Mouse (Mus musculus) cerebellum, adult (tissue): ENCODE data around the gene Exoc2.

Experiments used
- ATAC-seq: cut with Nextera tagmentation; 2 replicates; pipeline ENCODE4 v1.9.2; 2017; ENCODE audit warnings: mild to moderate bottlenecking, moderate library complexity, mixed read lengths; ENCODE audit not compliant: insufficient number of reproducible peaks, low FRiP score, low TSS enrichment

Gene Exoc2

DNA sequence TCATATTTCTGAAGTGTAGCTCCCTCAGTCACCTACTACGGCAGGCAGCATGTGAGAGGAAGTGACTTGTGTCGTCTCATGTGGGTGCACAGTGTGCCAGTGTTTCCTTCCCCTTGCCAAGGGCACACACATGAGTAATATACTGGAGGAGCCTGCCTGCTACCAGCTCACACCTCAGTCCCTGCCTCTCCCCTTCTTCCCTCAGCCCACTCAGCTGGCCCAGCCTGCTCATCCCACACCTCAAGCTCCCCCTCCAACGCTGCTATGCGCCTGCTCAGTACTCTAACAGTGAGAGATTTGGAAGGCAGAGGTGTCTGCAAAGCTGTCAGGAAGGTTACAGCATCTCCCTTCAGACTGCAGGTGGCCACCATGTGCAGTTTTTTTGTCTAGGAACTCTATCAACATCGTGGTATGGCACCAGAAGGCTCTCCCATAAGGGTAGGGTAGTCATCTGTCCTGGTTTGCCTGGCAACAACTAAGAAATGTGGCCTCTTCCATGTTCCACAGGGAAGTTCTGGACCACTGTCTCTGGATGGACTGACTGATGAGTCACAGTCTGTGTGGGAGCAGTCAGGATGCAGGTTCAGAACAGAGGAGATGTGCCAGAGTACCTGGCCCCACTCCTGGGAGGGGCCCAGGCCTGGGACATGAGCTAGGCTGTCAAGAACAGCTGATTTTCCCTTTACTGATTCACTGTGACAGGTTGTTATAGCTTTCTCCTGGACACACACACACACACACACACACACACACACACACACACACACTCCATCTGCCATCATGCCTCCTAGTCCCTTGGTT, 187.5 kb downstream of the Exoc2 start:
- ATAC-seq: no peak

DNA sequence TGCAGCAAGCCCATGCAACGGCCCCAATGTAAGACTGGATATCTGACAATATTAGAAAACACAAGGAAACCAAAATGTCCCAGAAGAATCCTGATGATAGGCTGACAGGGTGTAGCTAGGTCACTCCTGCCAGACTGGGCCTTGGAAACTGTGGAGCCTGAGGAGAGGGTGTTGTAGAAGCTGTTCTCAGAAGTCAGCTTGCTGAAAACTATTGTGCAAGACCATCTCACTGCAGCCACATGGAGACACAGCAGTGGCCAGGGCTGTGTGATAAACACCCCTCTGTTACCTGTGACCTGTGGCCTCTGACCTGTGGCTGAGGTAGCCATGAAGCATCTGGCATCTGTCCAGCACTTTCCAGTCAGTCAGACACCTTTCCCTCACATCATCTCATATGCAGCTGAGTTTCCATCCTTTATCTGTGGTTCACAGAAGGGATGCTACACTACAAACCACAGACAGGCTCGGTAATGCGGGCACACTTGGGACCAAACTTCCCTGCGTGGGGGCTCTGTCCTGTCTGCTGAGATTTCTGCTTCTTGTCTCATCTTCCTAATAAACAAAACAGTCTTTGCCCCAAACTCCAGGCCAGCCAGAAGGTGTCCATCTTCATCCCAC, 188.4 kb downstream of the Exoc2 start:
- no peak for ATAC-seq

DNA sequence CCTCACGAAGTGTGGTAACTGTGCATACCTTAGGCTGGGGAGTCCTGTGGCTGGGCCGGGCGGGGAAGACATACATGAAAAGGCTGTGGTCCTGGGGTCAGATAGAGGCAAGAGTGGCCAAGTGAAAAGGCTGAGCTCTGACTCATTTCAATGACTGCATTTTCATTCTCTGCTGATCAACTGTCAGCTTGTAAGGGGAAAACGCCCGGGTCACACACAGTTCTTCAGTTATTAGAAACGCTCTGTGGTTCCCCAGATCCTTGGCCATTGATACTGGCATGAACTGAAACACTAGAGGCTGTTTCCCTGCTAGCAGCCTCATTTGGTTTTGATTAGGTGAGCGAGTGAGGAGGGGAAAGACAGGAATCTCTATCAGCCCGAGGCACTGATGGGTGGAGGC, 191.5 kb downstream of the Exoc2 start:
- ATAC-seq: no peak

DNA sequence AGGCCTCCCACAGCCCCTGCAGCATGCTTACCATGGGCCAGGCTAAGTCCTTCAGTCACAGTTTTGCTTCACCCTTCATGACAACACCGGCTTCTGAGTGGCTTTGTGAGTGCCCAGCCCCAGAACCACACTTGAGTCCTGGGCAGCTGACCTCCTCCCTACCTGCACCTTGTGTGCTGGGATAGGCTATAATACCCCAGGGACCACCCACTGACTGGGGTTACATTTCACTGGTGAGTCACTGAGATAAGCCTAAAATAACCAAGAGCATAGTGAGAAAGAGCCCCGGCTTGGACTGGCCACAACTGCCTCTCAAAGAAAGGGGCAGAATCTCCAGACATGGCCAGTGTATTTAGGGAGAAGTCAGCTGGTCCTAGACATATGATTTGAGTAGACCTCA, 192.0 kb downstream of the Exoc2 start:
- no peak for ATAC-seq

DNA sequence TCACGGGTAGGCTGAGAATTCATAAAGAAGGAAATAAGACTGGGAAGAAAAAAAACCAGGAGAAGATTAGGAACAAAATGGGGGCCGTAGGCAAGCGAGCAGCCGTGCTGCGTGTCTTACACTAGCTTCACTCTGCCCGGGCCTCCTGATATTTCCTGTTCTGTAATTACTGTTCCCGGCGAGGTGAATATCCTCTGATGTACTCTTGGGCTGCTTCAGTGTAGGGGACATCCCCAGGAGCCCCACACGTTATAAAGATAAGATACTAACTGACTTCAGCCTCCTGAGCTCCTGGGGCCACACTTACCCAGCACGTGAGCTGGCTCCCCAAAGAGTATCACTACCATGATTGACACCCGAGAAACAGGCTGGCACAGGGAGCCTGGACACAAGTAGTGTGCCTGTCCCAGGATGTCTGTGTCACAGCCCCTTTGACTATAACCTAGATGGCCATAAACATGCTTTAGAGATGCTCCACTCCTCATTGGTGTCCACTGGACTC, 196.2 kb downstream of the Exoc2 start:
- ATAC-seq: no peak

DNA sequence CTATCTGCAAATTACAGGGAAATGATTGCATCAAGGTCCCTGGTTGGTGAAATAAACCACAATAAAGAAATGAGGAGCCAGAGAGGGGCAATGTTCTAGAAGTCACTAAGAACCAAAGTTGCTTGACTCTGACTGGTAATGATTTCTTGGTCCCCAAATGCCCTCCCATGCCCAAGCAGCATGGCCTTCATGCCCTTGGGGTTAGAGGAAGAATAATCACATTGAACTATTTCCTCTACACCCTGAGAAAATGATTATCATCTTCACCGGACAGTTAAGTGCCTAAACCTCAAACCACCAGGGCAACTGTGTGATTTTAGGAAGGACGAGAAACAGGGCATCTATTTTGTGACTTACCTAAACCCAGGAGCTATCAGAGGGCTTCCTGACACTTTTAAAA, 197.9 kb downstream of the Exoc2 start:
- ATAC-seq: no peak

DNA sequence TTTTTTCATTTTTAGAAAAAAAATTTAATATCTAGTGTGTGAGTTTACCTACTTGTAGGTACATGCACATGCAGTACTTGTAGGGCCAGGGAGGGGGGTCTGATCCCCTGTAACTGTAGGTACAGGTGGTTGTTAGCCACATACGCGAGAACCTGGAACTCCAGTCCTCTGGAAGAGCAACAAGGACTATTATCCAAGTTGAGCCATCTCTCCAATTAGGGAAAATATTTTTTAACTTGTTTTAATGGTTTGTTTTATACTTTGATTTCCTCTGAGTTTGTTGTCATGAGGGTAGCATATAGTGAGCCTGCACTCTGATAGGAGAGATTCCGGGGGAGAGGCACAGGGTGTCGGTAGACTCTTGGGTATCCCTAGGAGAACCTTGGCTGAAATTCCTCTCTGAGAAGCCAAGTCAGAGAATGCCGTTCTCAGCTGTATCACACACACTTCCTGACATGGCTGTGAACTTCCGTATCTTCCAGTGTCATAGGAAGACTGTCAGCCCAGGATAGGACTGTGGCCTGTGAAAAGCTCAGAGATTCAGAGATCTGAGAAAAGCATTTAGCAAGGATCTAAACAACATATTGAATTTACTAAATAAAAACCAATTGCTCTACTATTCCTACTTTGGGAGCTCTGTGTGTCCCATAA, 206.3 kb downstream of the Exoc2 start:
- no peak for ATAC-seq

DNA sequence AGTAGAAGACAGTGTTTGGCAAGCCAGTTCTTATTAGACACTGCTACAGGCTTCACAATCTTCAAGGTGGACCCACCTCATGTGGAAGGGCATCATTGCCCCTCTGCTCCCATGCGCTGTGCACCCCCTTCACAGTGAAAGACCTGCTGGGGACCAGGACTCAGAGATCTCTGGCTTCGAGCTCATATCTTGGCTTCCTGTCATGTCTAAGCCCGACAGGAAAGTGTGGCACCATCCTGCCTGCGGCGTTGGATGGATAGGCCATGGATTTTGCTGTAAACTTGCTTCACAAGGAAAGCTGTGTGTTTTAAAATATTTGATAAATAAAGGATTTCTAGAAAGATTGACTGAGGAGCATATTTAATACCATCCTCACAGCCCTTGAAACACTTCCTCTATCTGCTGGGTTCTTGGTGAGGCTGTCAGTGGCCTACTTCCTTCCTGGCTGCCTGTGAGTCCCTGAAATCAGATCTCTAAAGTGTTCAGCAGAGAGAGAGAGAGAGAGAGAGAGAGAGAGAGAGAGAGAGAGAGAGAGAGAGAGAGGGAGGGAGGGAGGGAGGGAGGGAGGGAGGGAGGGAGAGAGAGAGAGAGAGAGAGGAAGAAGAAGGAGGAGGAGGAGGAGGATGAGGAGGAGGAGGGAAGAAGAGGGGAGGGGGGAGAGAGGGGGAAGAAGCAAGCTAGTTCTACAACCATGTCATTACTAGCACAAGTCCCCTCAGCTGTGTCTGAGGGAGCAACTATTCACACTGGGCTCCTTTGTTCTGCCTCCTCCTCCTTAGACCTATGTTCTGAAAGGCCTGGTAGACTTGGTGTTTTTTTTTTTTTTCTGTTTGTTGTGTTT, 207.0 kb downstream of the Exoc2 start:
- ATAC-seq: no peak

DNA sequence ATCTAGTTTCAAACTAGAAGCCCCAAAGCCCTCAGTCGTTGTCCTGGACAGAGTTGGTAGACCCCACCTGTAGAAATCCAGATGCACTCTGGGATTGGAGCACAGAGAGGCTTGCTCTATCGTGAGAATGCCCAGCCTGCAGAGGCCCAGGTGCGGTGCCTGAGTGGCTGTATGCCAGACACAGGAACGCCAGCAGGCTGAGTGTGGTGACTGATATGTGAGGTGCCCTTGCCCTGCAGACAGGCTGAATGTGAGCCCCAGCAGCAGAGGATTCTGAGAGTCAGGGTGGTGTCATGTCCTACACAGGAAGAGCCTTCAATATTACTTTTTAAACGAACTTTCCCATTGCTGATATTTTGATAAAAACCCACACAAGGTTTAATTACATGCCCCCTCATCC, 208.0 kb downstream of the Exoc2 start:
- ATAC-seq: no peak

DNA sequence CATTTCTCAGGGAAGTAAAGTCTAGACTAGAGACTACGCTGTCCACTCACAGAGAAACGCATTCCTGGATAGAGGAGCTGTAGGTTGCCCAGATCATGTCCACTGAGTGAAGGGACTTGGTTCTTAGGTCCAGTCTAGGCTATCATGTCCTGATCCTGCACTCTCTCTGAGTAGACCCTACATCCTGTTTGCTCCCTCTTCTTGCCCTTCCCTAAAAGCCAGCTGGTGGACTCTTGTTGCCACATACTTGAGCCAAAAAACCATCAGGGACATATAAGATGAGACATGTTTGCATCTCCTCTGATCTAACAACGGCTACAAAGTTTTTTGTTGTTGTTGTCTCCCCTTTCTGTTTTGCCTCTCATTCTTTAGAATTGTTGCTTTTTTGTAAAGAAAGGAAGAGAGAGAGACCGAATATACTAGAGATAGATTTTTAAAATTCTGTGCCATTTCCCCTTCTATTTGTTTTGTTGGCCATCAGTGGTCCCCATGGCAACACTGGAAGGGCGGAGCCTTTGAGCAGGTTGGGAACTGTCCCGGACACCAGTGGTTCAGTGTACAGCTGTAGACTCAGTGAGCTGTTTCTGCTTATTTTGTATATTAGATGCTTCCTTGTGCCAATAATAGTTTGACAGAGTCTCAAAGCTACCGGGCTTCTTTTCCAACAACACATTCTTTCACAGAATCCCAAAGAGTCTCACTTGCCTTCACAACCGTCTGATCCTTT, 209.7 kb downstream of the Exoc2 start:
- no peak for ATAC-seq
